Comparison of ENCODE assay signal across 18 mouse cellular contexts in genomic region chr13:41703196-41703595, GRCm38 (mm10).
DNase-seq lines count a peak whose midpoint lies in the region; ATAC-seq lines count a peak whose summit lies in the region.
"Had no signal": no experiment of that assay in that cellular context is flagged by ENCODE, and none has a peak within 500 bp of the region (broad histone marks: within the 10 kb centered on the region; RNA-seq: fewer than 3 reads in every experiment).

No protein-coding gene starts in this region.

- DNase-seq in heart, embryonic 10.5 days (ENCODE audit: low spot score): no peak
- no peak for DNase-seq in heart, postnatal 25 days (ENCODE audit: low spot score)
- no peak for DNase-seq in kidney, adult 18-20 months
- DNase-seq in midbrain, embryonic 11.5 days (ENCODE audit: low spot score, missing footprints): peak; percentile 51
- DNase-seq in cerebellum, adult 9-10 months: no peak
- DNase-seq: adrenal gland, postnatal 10 days; B cell, adult 2 months; cerebellum, adult 18-20 months; gastrocnemius, postnatal 10 days; liver, embryonic 13.5 days; right cerebral cortex, adult 18-20 months; thymus, adult 18-20 months had no signal

- peak overlapping the region; percentile 77; the same call in 1 of the 2 replicates for H3K27ac ChIP-seq in heart, embryonic 10.5 days
- H3K27ac ChIP-seq in kidney, embryonic 15.5 days: peak overlapping the region; percentile 41; the same call in 1 of the 2 replicates
- H3K27ac ChIP-seq in midbrain, embryonic 11.5 days (ENCODE audit: low read depth, low read length): no peak overlapping the region
- no peak overlapping the region for H3K27ac ChIP-seq in midbrain, embryonic 15.5 days
- H3K27ac ChIP-seq: hindbrain, embryonic 10.5 days; liver, embryonic 13.5 days had no signal

- ATAC-seq in kidney, embryonic 15.5 days (replicated peaks; ENCODE audit: low FRiP score): 0 out of 2 replicates have a peak, but pooled peaks have one; percentile 50
- no peak for ATAC-seq in midbrain, embryonic 11.5 days (ENCODE audit: low FRiP score)
- ATAC-seq in midbrain, embryonic 15.5 days (replicated peaks): no peak
- ATAC-seq: forebrain, embryonic 16.5 days; midbrain, embryonic 16.5 days had no signal

- no peaks in the 10 kb centered on the region for H3K9me3 ChIP-seq in heart, embryonic 10.5 days
- no peaks in the 10 kb centered on the region for H3K9me3 ChIP-seq in kidney, embryonic 15.5 days (replicated peaks)
- H3K9me3 ChIP-seq in midbrain, embryonic 11.5 days (ENCODE audit: control insufficient read depth, low read length): no peaks in the 10 kb centered on the region
- no peaks in the 10 kb centered on the region for H3K9me3 ChIP-seq in midbrain, embryonic 15.5 days
- H3K9me3 ChIP-seq: hindbrain, embryonic 10.5 days; liver, embryonic 13.5 days had no signal

- no peak overlapping the region for H3K9ac ChIP-seq in kidney, embryonic 15.5 days
- H3K9ac ChIP-seq in midbrain, embryonic 11.5 days (ENCODE audit: low read length): no peak overlapping the region
- no peak overlapping the region for H3K9ac ChIP-seq in midbrain, embryonic 15.5 days
- H3K9ac ChIP-seq: liver, embryonic 13.5 days had no signal

- H3K4me3 ChIP-seq in heart, embryonic 10.5 days: no peak overlapping the region
- H3K4me3 ChIP-seq in kidney, embryonic 15.5 days (replicated peaks): no peak overlapping the region
- H3K4me3 ChIP-seq in midbrain, embryonic 11.5 days (ENCODE audit: low read depth, low read length): no peak overlapping the region
- H3K4me3 ChIP-seq in midbrain, embryonic 15.5 days: no peak overlapping the region
- H3K4me3 ChIP-seq: erythroblast, embryonic 14.5 days; hindbrain, embryonic 10.5 days; liver, embryonic 13.5 days had no signal

- no peak overlapping the region for H3K4me2 ChIP-seq in kidney, embryonic 15.5 days
- H3K4me2 ChIP-seq in midbrain, embryonic 11.5 days: no peak overlapping the region
- H3K4me2 ChIP-seq in midbrain, embryonic 15.5 days: no peak overlapping the region
- H3K4me2 ChIP-seq: liver, embryonic 13.5 days had no signal

- 53% methylated on average over 2 of the region's 2 CpGs for WGBS in heart, embryonic 10.5 days
- 74% methylated on average over 2 of the region's 2 CpGs for WGBS in kidney, embryonic 15.5 days
- WGBS in midbrain, embryonic 11.5 days: 82% methylated on average over 2 of the region's 2 CpGs
- WGBS in midbrain, embryonic 15.5 days: 81% methylated on average over 2 of the region's 2 CpGs

- H3K27me3 ChIP-seq in heart, embryonic 10.5 days (ENCODE audit: insufficient read depth, poor library complexity, severe bottlenecking): no peaks in the 10 kb centered on the region
- H3K27me3 ChIP-seq in kidney, embryonic 15.5 days: no peaks in the 10 kb centered on the region
- H3K27me3 ChIP-seq in midbrain, embryonic 11.5 days (ENCODE audit: control insufficient read depth, insufficient read depth, low read length): no peaks in the 10 kb centered on the region
- no peaks in the 10 kb centered on the region for H3K27me3 ChIP-seq in midbrain, embryonic 15.5 days (replicated peaks)
- H3K27me3 ChIP-seq: liver, embryonic 13.5 days had no signal

- peaks cover 35% of the 10 kb centered on the region for H3K4me1 ChIP-seq in heart, embryonic 10.5 days
- H3K4me1 ChIP-seq in kidney, embryonic 15.5 days: peaks cover 20% of the 10 kb centered on the region
- no peaks in the 10 kb centered on the region for H3K4me1 ChIP-seq in midbrain, embryonic 11.5 days (ENCODE audit: control insufficient read depth, insufficient read depth, low read length)
- H3K4me1 ChIP-seq in midbrain, embryonic 15.5 days: no peaks in the 10 kb centered on the region
- H3K4me1 ChIP-seq: liver, embryonic 13.5 days had no signal

- intact Hi-C loops in heart, postnatal 25 days (cut with DNase I): loop anchor here (5.0 kb wide), 1 partner anchor 41 kb away; no protein-coding TSS in a partner anchor

- H3K36me3 ChIP-seq in heart, embryonic 10.5 days: no peaks in the 10 kb centered on the region
- no peaks in the 10 kb centered on the region for H3K36me3 ChIP-seq in kidney, embryonic 15.5 days
- no peaks in the 10 kb centered on the region for H3K36me3 ChIP-seq in midbrain, embryonic 11.5 days (ENCODE audit: control insufficient read depth, insufficient read depth, low read length)
- no peaks in the 10 kb centered on the region for H3K36me3 ChIP-seq in midbrain, embryonic 15.5 days (replicated peaks)
- H3K36me3 ChIP-seq: hindbrain, embryonic 10.5 days; liver, embryonic 13.5 days had no signal

Comparison
In these comparisons a context has a peak if more than half of its experiments do, and no peak if none do; other contexts are left out.
1. H3K27ac ChIP-seq: peak in heart, embryonic 10.5 days (single experiment) and kidney, embryonic 15.5 days (single experiment); none in midbrain, embryonic 11.5 days (single experiment) and midbrain, embryonic 15.5 days (single experiment).